Mouse (Mus musculus) hindbrain, embryonic 13.5 days (tissue): ENCODE results near the gene Gm3739. TPM values are rescaled to one million over a fixed set of nuclear protein-coding genes. Genes with fewer than 3 reads are reported as not detected.
"Not testable (repeated sequence)": the region's sequence is repeated elsewhere in the genome, so short reads cannot be mapped to it uniquely, and the experiment has no call there.

Source experiments
- ATAC-seq: fragments of 200-750 bp; cut with Nextera tagmentation; 2 replicates; pipeline ENCODE4 v1.8.0; 2017; ENCODE audit warnings: moderate TSS enrichment; ENCODE audit not compliant: low FRiP score
- H3K27ac ChIP-seq: fragments of 300-500 bp; sonication (generic); 2 replicates; pipeline ENCODE4 v1.5.1; 2015; ENCODE audit warnings: inconsistent platforms, mild to moderate bottlenecking, moderate library complexity
- H3K27me3 ChIP-seq: fragments of 300-500 bp; sonication (generic); 2 replicates; pipeline ENCODE4 v1.6.1; 2015; ENCODE audit warnings: mild to moderate bottlenecking, inconsistent platforms
- H3K36me3 ChIP-seq: fragments of 300-500 bp; sonication (generic); 2 replicates; pipeline ENCODE4 v1.6.1; 2015; ENCODE audit warnings: mild to moderate bottlenecking, inconsistent platforms
- H3K4me1 ChIP-seq: fragments of 300-500 bp; sonication (generic); replicated peaks from 2 replicates; pipeline ENCODE4 v1.6.1; 2015; ENCODE audit warnings: inconsistent platforms
- H3K4me2 ChIP-seq: fragments of 300-500 bp; sonication (generic); 2 replicates; pipeline ENCODE4 v1.6.1; 2015; ENCODE audit warnings: inconsistent platforms, mild to moderate bottlenecking, moderate library complexity
- H3K4me3 ChIP-seq: fragments of 300-500 bp; sonication (generic); 2 replicates; pipeline ENCODE4 v1.5.1; 2015; ENCODE audit warnings: mild to moderate bottlenecking, inconsistent platforms
- H3K9ac ChIP-seq: fragments of 300-500 bp; sonication (generic); 2 replicates; pipeline ENCODE4 v1.6.1; 2015; ENCODE audit warnings: mild to moderate bottlenecking, inconsistent platforms
- H3K9me3 ChIP-seq: fragments of 300-500 bp; sonication (generic); 2 replicates; pipeline ENCODE4 v1.6.1; 2016; ENCODE audit warnings: inconsistent platforms
- WGBS: fragments of 180-500 bp; shearing (Covaris S2); methylation state at CpG from one replicate; pipeline ENCODE4 v1.1.7; 2015; 5-methylcytosine and 5-hydroxymethylcytosine counted together
- polyA plus RNA-seq: library from polyadenylated mRNA; unstranded; fragments of >200 nt; fragmentation: Nextera tagmentation; extraction: Ambion mirVana; gene quantifications from 2 replicates; pipeline ENCODE4 v1.2.1, GENCODE M21; 2015

Gm3739 gene
- 5.4 and 5.5 TPM in 2 replicates for polyA plus RNA-seq

- not testable (repeated sequence) for ATAC-seq, H3K4me1 ChIP-seq, H3K9me3 ChIP-seq, H3K36me3 ChIP-seq, H3K27me3 ChIP-seq
- 0% methylated on average over 13 of the region's 35 CpGs for WGBS
- H3K27ac ChIP-seq, result peak within 1 kb of the TSS; percentile 58
- peak within 1 kb of the TSS; percentile 53 for H3K4me3 ChIP-seq
- peak within 1 kb of the TSS; percentile 78 for H3K9ac ChIP-seq
- H3K4me2 ChIP-seq, result peak within 1 kb of the TSS; percentile 61
Observed at GRCm38 (mm10) chr14:7314661-7315060, at the start of gene Gm3739. Gene Gm3739, minus strand, starts transcription at chr14:7315049.

GRCm38 (mm10) chr14:7332295-7332694 lies 17.4 kb upstream of the Gm3739 start, which contains the start of gene Gm5797:
Gene Gm5797, minus strand, starts transcription at chr14:7332395.
- ATAC-seq, H3K4me1 ChIP-seq, H3K27me3 ChIP-seq, H3K4me2 ChIP-seq, H3K4me3 ChIP-seq, H3K9me3 ChIP-seq, H3K36me3 ChIP-seq, H3K27ac ChIP-seq, H3K9ac ChIP-seq: not testable (repeated sequence)
- no CpG with 5 or more reads among the region's 1 CpGs for WGBS

GRCm38 (mm10) chr14:7315093-7315492 lies 244 bp upstream of the Gm3739 start:
- H3K27me3 ChIP-seq, H3K4me1 ChIP-seq, H3K9me3 ChIP-seq, H3K36me3 ChIP-seq: not testable (repeated sequence)
- H3K4me3 ChIP-seq, result peak overlapping the region; percentile 53
- peak overlapping the region; percentile 78 for H3K9ac ChIP-seq
- H3K27ac ChIP-seq, result peak overlapping the region; percentile 58
- WGBS, result 0% methylated on average over 14 of the region's 19 CpGs
- peak; percentile 49; the same call in 1 of the 2 replicates for ATAC-seq
- peak overlapping the region; percentile 61 for H3K4me2 ChIP-seq

GRCm38 (mm10) chr14:7264614-7265013 lies 50.2 kb downstream of the Gm3739 start, which contains the start of gene Gm3727:
Gene Gm3727, minus strand, starts transcription at chr14:7264714.
- not testable (repeated sequence) for ATAC-seq, H3K27ac ChIP-seq, H3K9me3 ChIP-seq, H3K27me3 ChIP-seq, H3K36me3 ChIP-seq, H3K4me1 ChIP-seq, H3K9ac ChIP-seq, H3K4me3 ChIP-seq, H3K4me2 ChIP-seq
- 82% methylated on average over 3 of the region's 3 CpGs for WGBS

Other genes with a start within 250 kb of the Gm3739 start
- 6.3 and 7.1 TPM in 2 replicates for gene Gm3696, start 214.4 kb downstream of the Gm3739 start, polyA plus RNA-seq
- not detected in 2 replicates for gene Gm6676, start 189.6 kb downstream of the Gm3739 start, polyA plus RNA-seq
- 10.1 and 10.2 TPM in 2 replicates for gene Gm3512, start 140.5 kb downstream of the Gm3739 start, polyA plus RNA-seq
- not detected in 2 replicates for gene Gm16434, start 120.5 kb downstream of the Gm3739 start, polyA plus RNA-seq
- not detected in 2 replicates for gene Gm3727, start 50.3 kb downstream of the Gm3739 start, polyA plus RNA-seq
- gene Gm5797, start 17.3 kb upstream of the Gm3739 start, polyA plus RNA-seq, result not detected in 2 replicates
- not detected in 2 replicates for gene Gm8374, start 50.1 kb upstream of the Gm3739 start, polyA plus RNA-seq
- 0.17 TPM in 1 of 2 replicates, not detected in the other for gene Gm3755, start 135.9 kb upstream of the Gm3739 start, polyA plus RNA-seq
- gene Gm3752, start 168.7 kb upstream of the Gm3739 start, polyA plus RNA-seq, result 8.1 and 10.0 TPM in 2 replicates